Mouse (Mus musculus) gastrocnemius, postnatal 14 days (tissue): ENCODE measurements at regions not wholly inside any gene's neighbourhood (a gene's known extent, or its start where the extent isn't known, plus 50 kb on each side); places are given as distances from the start of the nearest gene placed in this dataset.
"Not testable (repeated sequence)": the region's sequence is repeated elsewhere in the genome, so short reads cannot be mapped to it uniquely, and the experiment has no call there.

ENCODE experiments used
- DNase-seq: peaks from one replicate; pipeline ENCODE4 v3.0.0; 2021; ENCODE audit warnings: mixed read lengths
- intact Hi-C: fragments of 180-260 bp; cut with DNase I; formaldehyde crosslinking; loops from one replicate; pipeline ENCODE4 v1.15.1; 2025; ENCODE audit warnings: low total_unique reads

DNA sequence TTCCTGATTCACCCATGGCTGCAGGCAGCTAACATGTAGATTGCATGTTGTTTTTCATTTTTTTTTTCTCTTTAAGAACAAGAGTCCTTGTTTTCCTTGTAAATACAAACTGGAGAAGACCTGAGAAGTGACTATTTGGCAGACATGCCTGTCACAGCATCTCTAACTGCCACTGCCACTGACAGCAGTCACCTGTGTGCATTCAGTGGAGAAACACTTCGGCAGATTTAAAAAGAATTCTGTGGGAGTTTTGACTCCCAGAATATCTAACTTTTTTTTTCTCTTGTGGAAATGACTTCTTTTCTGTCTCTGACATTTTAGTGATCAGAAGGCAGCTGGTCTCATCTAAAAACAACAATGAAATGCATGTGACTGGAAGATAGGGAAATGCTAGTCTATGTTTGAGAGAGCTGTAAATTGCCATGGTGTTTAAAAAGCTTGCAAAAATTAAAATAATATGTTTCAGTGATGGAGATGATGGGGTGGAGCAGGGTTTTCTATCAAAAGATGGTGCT lies 526.0 kb upstream of the Agtr1b start:
- DNase-seq = no peak
- intact Hi-C loops = no loop called here

DNA sequence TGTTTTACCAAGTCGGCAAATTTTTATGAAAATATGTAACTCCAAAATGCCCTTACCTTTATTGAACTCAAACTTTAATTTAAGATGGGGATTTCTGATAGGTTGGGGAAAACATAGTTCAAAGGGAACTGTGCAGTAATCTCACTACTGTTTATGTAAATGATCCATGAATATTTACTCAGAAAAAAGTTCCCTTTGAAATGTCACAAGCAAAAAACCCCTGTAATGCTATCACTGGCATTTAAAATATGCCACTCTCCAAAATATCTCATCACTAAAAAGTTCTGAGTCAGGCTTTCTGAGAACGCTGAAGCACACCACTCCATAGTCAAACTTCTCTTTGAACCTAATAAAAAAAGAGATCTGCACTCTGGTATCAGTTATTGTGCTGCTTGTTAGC lies 497.3 kb upstream of the Agtr1b start:
- intact Hi-C loops = no loop called here
- no peak for DNase-seq

DNA sequence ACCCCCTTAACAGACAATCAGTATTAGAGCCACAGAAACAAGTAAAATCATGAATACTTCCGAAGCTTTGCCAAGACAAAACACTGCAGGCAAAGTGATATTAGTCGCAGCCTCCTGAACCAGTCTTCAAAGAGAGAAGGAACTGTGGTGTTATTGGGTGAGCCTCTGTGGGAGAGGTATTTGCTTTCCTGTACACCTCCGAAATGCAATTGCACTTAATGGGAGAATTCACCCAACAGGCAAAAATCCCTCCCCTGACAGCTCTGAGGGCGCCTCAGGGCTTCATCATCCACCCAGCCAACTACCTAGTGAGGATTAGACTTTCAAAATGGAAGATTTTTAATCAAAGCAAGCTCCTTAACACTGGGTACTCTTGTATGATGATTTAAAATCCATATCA lies 464.1 kb upstream of the Agtr1b start:
- DNase-seq = no peak
- intact Hi-C loops = no loop called here

DNA sequence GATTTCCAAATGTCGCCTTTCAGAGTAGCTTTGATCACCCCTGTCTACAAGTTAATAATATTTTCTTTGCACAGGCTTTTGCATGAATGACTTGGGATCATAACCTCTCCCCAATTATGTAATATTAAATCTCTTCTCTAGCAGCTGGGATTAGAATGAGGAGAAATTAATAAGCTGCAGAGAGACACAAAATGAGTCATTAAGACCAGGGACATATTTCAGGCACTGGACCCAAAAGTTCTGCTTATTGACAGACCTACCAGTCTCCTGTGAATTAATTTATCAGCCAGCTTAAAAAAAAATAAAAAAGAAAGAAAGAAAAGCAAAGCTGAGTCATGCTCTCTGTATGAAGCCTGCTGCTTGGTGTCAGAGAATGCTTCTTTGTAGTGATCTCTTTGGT lies 462.4 kb upstream of the Agtr1b start:
- DNase-seq = no peak
- intact Hi-C loops = no loop called here

DNA sequence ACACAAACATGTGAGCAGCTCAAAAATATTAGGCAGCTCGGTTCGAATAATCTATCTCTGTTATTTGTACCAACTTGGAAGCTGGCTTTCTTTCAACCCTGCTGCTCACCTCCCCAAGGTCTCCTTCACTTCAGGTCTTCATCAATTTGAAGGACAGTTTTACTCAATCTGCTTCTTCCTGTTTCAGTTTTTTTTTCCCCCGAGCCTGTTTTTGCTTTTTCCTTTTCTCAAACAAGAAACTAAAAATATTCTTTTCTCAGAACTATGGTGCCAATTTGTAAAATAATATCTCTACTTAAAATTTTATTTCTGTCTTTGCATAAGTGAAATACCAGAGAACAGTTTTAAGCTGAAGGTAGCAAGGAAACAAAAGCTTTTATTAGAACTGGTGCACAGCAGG lies 461.8 kb upstream of the Agtr1b start:
- no peak for DNase-seq
- intact Hi-C loops = no loop called here

DNA sequence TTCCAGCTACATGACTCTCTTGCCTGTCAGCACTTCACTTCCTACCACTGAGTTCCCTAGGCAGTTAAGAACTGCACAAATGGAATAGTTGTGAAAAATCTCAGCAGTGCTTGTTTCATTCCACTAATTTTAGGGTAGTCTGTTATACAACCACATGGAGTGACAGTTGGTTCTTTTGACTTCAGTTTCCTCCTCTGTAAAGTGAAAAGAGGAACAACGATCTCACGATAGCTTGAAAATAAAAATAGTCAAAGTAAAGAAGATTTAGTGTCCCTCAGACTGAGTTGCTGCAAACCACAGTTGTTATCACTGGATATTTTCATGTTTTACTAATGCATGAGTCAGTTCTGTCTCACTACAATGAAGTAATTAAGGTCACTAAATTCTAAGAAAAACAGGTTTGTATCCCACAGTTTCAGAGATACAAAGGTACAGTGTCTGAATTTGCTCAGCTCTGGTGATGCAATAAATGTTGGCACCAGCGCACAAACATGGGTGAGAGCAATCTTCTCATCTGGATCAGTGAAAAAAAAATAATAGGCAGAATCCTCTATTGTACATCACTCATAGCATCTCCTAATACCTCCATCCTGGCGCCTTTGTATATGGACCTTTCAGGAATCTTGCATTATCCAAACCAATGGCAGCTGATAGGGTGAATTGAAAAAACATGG lies 458.8 kb upstream of the Agtr1b start:
- DNase-seq = no peak
- intact Hi-C loops = no loop called here

GRCm38 (mm10) chr3:20822226-20822625 lies 455.2 kb upstream of the Agtr1b start:
- intact Hi-C loops = no loop called here
- peak; percentile 7 for DNase-seq

DNA sequence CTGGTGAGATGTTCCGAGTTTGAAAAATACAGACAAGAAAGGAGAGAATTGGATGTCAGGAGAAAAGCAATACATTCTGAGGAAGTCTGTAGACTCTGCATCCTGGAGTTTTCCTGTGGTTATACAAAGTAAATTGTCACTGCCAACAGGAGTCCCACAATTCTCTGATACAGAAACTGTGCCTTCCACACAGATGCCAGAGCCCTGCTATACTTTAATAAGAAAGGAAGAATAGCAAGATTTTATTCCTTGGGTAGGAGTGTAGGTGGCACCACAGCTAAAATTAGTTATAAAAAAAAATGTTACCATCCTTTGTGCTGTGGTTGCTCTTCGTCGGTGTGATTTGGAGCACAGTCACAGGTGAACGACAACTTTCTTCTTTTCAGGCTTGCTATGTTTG lies 454.7 kb upstream of the Agtr1b start:
- intact Hi-C loops = no loop called here
- DNase-seq = no peak

DNA sequence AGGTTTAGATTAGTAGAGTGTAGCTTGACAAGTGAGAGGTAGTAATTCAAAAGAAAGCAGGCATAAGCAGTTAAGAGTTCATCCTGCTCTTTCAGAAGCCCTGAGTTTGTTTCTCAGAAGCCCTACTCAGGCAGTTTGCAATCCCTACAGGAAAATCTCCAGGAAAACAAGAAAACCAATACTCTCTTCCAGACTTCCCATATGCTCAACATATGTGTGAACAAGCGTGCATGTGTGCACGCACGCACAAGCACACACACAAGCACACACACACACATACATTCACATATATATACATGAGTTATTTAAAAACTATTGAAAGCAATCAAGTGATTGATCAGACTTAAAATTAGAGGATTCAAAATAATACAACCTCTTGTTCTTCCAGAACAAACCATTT lies 453.1 kb upstream of the Agtr1b start:
- DNase-seq = no peak
- intact Hi-C loops = no loop called here

DNA sequence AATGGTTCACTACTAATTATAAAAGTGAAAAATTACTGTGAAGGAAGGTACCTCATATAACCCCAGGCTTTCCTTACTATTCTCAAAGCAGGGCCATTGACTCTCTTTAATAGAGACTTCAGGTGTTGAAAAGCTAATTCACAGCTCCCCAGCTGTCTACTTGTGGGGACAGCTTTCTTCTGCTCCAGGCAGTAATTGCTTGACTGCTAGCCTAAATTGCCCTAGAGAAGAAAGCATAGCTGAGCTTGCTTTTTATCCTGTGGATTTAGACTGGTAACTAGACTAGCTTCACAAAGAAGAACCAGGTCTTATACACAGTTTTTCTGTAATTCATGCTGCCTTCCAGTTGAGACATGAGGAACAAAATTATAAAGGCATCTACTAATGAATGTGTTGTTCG lies 452.6 kb upstream of the Agtr1b start:
- intact Hi-C loops = no loop called here
- no peak for DNase-seq

- no peak for DNase-seq
- intact Hi-C loops = no loop called here
These were observed 449.6 kb upstream of the Agtr1b start for GRCm38 (mm10) chr3:20816613-20817012.

DNA sequence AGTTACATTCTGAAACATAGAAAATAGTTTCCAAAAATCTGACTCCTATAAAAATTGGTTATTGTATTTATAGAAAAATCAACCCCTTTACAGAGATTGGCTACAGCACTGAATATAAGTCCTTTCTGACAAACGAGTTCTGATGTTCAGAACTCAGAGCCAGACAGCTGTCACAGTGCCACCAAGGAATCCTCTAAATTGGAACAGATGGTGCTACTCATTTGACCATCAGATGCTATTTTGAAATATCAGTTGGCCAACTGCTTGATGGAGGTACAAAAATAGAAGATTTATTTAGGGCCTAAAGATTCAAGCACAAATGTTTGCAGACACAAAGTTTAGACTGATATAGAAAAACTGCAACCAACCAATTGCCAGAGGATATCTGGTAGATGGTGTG lies 427.3 kb upstream of the Agtr1b start:
- peak; percentile 16 for DNase-seq
- intact Hi-C loops = no loop called here

DNA sequence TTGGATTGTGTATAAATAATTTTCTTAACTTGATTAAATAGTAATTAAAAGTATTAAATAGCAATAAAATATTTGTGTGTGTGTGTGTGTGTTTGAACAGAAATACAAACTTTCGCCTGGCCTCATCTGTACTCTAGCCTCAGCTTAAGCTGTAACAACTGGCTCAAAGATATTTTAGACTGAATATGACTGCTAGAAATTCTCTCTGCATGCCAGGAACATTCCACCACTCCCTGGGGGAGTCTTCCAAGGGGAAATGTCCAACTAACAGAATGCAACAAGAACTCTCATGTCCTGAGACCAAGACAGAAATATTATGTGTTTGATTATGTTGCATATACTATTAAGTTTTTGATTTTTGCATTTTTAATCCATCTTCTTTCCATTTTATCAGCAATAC lies 425.5 kb upstream of the Agtr1b start:
- intact Hi-C loops = no loop called here

DNA sequence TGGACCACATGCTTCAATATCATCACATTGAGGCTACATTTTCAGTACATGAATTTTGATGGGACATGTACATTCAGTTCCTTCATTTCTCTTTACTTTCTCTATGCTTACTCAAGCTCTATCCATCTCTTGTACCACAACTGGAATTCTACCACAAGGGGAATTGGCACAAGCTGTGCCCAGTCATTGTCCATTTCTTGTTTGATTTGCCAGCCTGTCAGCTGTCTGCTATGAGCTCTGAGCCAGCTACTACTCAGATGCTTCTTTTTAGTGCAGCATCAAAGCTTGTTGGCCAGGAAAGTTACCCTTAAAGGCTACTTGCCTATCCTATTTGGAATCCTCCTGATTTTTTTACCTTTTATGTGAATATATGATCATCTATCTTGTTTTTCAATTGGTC lies 410.9 kb upstream of the Agtr1b start:
- DNase-seq = no peak
- intact Hi-C loops = no loop called here

More for the DNA sequence above, 425.5 kb upstream of the Agtr1b start:
- DNase-seq = peak; percentile 43

- DNase-seq = no peak
- intact Hi-C loops = no loop called here
These were observed 410.0 kb upstream of the Agtr1b start for GRCm38 (mm10) chr3:20776964-20777304.

DNA sequence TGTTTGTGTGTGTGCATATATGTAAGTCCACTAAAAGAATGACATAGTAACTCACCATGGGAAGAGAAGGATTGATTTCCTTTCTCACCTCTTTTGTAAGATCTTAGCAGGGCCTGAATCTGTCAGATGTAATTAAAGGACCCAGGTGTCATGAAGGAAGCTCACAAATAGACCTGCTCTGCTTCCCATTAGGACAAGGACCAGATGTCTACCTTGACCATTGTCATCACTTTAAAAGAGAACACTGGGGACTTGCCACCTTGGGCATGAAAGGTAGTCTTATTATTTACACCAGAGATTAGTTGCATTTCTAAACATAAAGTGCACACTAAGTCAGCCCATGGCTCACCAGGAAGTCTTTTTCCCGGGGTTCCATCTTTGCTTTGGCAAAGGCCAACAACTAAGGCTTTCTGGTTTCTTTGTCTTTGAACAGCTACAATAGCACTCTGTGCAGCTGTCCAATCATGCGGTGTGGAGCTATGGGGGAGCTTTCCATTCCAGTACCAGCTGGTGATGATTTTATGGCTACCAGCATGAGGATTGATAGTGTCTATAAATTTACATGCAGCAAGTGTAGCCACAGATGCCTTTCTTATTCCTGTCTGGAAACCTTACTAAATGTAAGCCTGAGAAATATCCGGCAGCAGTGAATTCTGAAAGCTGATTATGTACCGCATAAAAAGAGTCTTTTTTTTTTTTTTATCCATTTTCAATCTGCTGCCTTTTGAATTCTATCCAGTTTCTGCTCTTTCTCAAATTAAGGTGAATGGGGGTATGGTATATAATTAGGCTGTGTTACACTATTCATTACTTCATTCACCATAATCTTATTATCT lies 409.4 kb upstream of the Agtr1b start:
- DNase-seq = no peak
- intact Hi-C loops = no loop called here

DNA sequence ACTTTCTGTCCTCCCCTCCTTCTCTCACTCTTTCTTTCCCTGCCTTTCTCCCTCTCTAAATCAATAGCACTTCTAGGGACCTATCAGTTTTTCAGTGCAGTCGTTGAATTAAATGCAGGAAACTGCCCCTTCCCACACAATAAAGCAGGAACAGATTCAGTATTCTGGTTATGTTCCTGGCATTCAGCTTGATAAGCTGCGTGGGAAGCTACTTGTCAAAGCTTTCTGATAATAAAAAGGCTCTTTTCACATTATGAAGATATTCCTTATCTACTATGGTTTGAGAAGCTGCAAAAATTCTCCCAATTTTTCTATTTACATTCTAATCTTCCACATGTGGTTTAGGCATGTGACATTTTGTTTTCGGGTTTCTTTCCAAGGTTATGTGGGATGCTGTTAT lies 367.3 kb upstream of the Agtr1b start:
- intact Hi-C loops = no loop called here
- DNase-seq = no peak

DNA sequence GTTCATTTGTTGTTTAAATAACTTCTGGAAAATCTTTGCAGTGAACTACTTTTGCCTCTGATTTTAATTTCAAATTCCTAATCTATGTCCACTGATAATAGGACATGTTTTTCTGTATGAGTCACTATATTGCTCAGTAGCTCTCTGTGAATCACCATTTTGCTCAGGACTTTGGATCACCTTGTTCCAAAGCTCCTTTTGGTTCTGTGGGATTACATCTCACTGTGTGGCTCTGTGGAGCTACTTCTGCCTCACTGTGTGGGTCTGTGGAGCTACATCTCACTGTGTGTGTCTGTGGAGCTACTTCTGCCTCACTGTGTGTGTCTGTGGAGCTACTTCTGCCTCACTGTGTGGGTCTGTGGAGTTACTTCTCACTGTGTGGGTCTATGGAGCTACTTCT lies 365.0 kb upstream of the Agtr1b start:
- DNase-seq = no peak
- intact Hi-C loops = no loop called here

GRCm38 (mm10) chr3:20730481-20730880 lies 363.5 kb upstream of the Agtr1b start:
- DNase-seq = no peak
- intact Hi-C loops = no loop called here

DNA sequence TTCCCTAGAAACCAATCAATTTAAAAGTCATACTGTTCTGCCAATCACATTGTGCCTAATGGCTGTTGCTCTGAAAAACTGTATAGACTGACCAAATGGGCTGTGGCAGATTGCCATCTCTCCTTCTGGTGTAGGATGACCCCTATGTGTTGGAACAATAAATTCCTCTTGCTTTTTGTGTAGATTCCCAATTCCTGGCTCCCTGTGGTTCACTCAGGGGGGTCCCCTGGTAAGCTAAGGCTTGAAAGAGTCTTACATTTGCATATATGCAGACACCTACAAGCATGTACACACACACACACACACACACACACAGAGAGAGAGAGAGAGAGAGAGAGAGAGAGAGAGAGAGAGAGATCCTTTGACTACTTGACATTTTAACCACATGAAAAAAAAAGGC lies 362.8 kb upstream of the Agtr1b start:
- intact Hi-C loops = not testable (repeated sequence)

DNA sequence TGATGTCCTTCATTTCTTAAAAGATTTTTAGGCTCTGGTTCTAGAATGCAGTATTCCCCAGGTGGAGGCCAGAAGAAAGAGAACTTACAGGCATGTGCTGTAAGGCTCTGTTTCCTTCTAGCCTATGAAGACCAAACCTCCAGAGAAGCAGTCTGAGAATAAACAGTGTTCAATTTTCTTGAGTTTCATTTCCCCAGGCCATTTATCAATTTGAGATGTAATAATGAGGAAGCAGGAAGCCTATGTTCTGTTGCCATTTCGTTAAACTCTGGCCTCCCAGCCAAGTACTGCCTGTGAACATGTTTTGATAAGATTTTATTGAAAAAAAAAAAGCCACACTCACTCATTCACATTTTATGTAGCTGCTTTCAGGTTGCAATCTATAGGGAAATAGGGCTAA lies 347.7 kb upstream of the Agtr1b start:
- DNase-seq = no peak
- intact Hi-C loops = no loop called here

More for the DNA sequence above, 362.8 kb upstream of the Agtr1b start:
- DNase-seq = not testable (repeated sequence)
